Mouse (Mus musculus): ENCODE data around the gene Usp25.

The Usp25 gene

GRCm38 (mm10) chr16:77146801-77147200 lies 133.3 kb downstream of the Usp25 start:
- no peak for DNase-seq (ENCODE audit: low read depth)

DNA sequence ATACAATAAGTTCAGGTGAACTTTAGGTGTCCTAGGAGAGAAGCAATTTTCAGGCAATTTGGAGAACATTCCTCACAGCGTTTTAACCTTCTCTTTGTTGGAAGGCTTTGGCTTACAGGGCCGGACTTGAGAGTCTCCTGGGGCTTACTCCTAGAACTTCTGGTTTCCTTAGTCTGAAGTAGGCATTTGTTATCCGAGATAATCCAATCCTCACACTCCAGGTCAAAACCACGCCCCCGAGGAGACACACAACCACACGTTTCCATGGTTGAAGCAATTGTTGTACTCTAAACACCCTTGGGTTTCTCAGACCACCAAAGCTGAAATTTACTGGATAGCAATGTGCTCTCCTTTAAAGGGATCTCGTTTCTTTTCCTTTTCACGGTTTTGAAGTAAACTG lies 136.8 kb downstream of the Usp25 start:
- no peak for DNase-seq (ENCODE audit: low read depth)

DNA sequence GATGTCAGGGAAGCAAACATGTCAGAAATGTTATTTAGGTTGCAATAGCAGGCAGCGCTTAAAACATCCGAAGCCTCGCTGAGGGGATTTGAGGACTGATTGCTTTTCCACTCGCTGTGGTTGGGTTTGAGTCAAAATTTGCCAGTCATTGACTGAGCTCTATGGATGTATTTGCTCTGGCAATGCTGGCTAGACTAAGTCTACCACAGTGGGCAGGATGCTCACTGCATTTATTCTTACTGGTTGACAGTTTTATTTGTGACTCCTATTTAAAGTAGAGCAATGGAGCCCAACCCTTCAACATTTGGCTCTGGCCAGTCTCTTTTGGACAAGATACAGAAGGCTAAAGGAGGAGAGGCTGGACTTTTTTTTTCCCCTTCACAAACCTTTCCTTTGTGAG lies 137.4 kb downstream of the Usp25 start:
- no peak for DNase-seq (ENCODE audit: low read depth)

GRCm38 (mm10) chr16:77152288-77152687 lies 138.8 kb downstream of the Usp25 start:
- no peak for DNase-seq (ENCODE audit: low read depth)

DNA sequence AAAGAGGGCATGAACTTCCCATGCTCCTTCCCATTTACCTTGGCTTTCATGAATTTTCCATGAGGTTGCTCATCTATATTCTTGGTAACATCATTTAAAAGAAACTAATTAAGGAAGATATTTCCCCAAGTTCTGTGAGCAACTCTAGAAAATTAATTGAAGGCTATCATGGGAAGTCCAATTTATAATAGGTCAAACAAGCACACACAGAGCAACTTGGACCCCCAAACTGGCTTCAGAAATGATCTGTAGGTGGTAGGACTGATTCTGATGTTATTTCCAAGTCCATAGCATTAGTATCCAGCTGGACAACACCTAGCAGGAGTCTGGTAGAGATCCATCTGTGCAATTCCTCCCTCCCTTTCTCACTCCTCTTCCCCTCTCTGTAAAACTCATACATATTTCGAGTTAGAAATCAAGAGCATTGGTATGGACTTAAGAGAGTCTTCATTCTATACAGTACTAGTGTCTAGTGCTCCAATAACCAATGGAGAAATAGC lies 139.8 kb downstream of the Usp25 start:
- no peak for DNase-seq (ENCODE audit: low read depth)

- DNase-seq (ENCODE audit: low read depth) = no peak
Measured at GRCm38 (mm10) chr16:77153815-77154214, 140.3 kb downstream of the Usp25 start.

- DNase-seq (ENCODE audit: low read depth) = no peak
Measured at GRCm38 (mm10) chr16:77154831-77155230, 141.3 kb downstream of the Usp25 start.

Measured in naive thymus-derived CD4-positive, alpha-beta T cell, adult 2 months (primary cell).